In genomic region chr16:70244963-70245362, GRCm38 (mm10) we compare ENCODE assay signal across 15 mouse cellular contexts.
DNase-seq lines count a peak whose midpoint lies in the region; ATAC-seq and TF ChIP-seq lines count a peak whose summit lies in the region.
"Had no signal": no experiment of that assay in that cellular context is flagged by ENCODE, and none has a peak within 500 bp of the region (broad histone marks: within the 10 kb centered on the region; RNA-seq: fewer than 3 reads in every experiment).

No protein-coding gene starts in this region.

- no peak overlapping the region for H3K9ac ChIP-seq in forebrain, embryonic 14.5 days (ENCODE audit: low read length)
- no peak overlapping the region for H3K9ac ChIP-seq in forebrain, postnatal 0 days
- H3K9ac ChIP-seq in forebrain, embryonic 16.5 days (replicated peaks; ENCODE audit: low read depth, low read length), result no peak overlapping the region
- H3K9ac ChIP-seq: embryonic facial prominence, embryonic 12.5 days had no signal

- ATAC-seq in forebrain, embryonic 14.5 days, result peak; percentile 75
- no peak for ATAC-seq in forebrain, postnatal 0 days
- peak; percentile 61 for ATAC-seq in forebrain, embryonic 16.5 days
- ATAC-seq in monocyte, adult 5-6 weeks (replicated peaks; ENCODE audit: insufficient number of reproducible peaks, low FRiP score, low TSS enrichment, poor library complexity, severe bottlenecking), result no peak

- H3K27ac ChIP-seq in forebrain, embryonic 14.5 days (ENCODE audit: low read depth, low read length), result no peak overlapping the region
- no peak overlapping the region for H3K27ac ChIP-seq in forebrain, postnatal 0 days (ENCODE audit: low read depth, low read length)
- no peak overlapping the region for H3K27ac ChIP-seq in forebrain, embryonic 16.5 days (ENCODE audit: low read length)
- no peak overlapping the region for H3K27ac ChIP-seq in forebrain, embryonic 10.5 days
- H3K27ac ChIP-seq: embryonic facial prominence, embryonic 10.5 days; embryonic facial prominence, embryonic 12.5 days had no signal

- H3K9me3 ChIP-seq in forebrain, embryonic 14.5 days (replicated peaks; ENCODE audit: control insufficient read depth, low read length), result no peaks in the 10 kb centered on the region
- no peaks in the 10 kb centered on the region for H3K9me3 ChIP-seq in forebrain, postnatal 0 days (ENCODE audit: low read length)
- no peaks in the 10 kb centered on the region for H3K9me3 ChIP-seq in forebrain, embryonic 16.5 days (ENCODE audit: control insufficient read depth, low read length)
- H3K9me3 ChIP-seq in forebrain, embryonic 10.5 days, result no peaks in the 10 kb centered on the region
- H3K9me3 ChIP-seq: embryonic facial prominence, embryonic 10.5 days; embryonic facial prominence, embryonic 12.5 days had no signal

- H3K36me3 ChIP-seq in forebrain, embryonic 14.5 days (ENCODE audit: control insufficient read depth, insufficient read depth, low read length), result no peaks in the 10 kb centered on the region
- H3K36me3 ChIP-seq in forebrain, postnatal 0 days (ENCODE audit: insufficient read depth), result no peaks in the 10 kb centered on the region
- no peaks in the 10 kb centered on the region for H3K36me3 ChIP-seq in forebrain, embryonic 16.5 days (ENCODE audit: control insufficient read depth, insufficient read depth)
- H3K36me3 ChIP-seq in forebrain, embryonic 10.5 days (replicated peaks), result no peaks in the 10 kb centered on the region
- H3K36me3 ChIP-seq: embryonic facial prominence, embryonic 10.5 days; embryonic facial prominence, embryonic 12.5 days had no signal

- H3K27me3 ChIP-seq in forebrain, embryonic 14.5 days (replicated peaks; ENCODE audit: control insufficient read depth, insufficient read depth, low read length), result no peaks in the 10 kb centered on the region
- no peaks in the 10 kb centered on the region for H3K27me3 ChIP-seq in forebrain, postnatal 0 days (ENCODE audit: insufficient read depth, low read length)
- no peaks in the 10 kb centered on the region for H3K27me3 ChIP-seq in forebrain, embryonic 16.5 days (replicated peaks; ENCODE audit: control insufficient read depth, insufficient read depth, low read length)
- H3K27me3 ChIP-seq in forebrain, embryonic 10.5 days (ENCODE audit: poor library complexity, severe bottlenecking), result no peaks in the 10 kb centered on the region
- H3K27me3 ChIP-seq: embryonic facial prominence, embryonic 12.5 days had no signal

- no peak overlapping the region for H3K4me3 ChIP-seq in forebrain, embryonic 14.5 days (ENCODE audit: low read depth, low read length)
- no peak overlapping the region for H3K4me3 ChIP-seq in forebrain, postnatal 0 days (ENCODE audit: low read depth, low read length)
- H3K4me3 ChIP-seq in forebrain, embryonic 16.5 days (replicated peaks; ENCODE audit: low read length), result no peak overlapping the region
- no peak overlapping the region for H3K4me3 ChIP-seq in forebrain, embryonic 10.5 days
- H3K4me3 ChIP-seq: embryonic facial prominence, embryonic 10.5 days; embryonic facial prominence, embryonic 12.5 days had no signal

- 31% methylated on average over 2 of the region's 2 CpGs for WGBS in forebrain, embryonic 14.5 days
- 56% methylated on average over 2 of the region's 2 CpGs for WGBS in forebrain, postnatal 0 days
- 44% methylated on average over 2 of the region's 2 CpGs for WGBS in forebrain, embryonic 16.5 days
- 88% methylated on average over 2 of the region's 2 CpGs for WGBS in forebrain, embryonic 10.5 days

- peak; percentile 66 for DNase-seq in forebrain, embryonic 14.5 days (ENCODE audit: low spot score)
- DNase-seq in forebrain, postnatal 0 days, result no peak
- no peak for DNase-seq in forebrain, embryonic 10.5 days (ENCODE audit: extremely low spot score, low spot score)
- DNase-seq: adrenal gland, adult 2 months; adrenal gland, postnatal 10 days; adrenal gland, postnatal 25 days; cerebellum, adult 11-12 months; cerebellum, adult 2 months; cerebellum, adult 9-10 months; cerebellum, postnatal 10 days; cerebellum, postnatal 25 days had no signal

- H3K4me1 ChIP-seq in forebrain, embryonic 14.5 days (ENCODE audit: control insufficient read depth, insufficient read depth, low read length), result no peaks in the 10 kb centered on the region
- H3K4me1 ChIP-seq in forebrain, postnatal 0 days (ENCODE audit: insufficient read depth), result no peaks in the 10 kb centered on the region
- 0 out of 2 replicates have a peak, but pooled peaks cover 2% of the 10 kb centered on the region for H3K4me1 ChIP-seq in forebrain, embryonic 16.5 days (replicated peaks; ENCODE audit: control insufficient read depth, insufficient read depth, low read length)
- peaks cover 15% of the 10 kb centered on the region for H3K4me1 ChIP-seq in forebrain, embryonic 10.5 days

- H3K4me2 ChIP-seq in forebrain, embryonic 14.5 days (ENCODE audit: low read length), result no peak overlapping the region
- no peak overlapping the region for H3K4me2 ChIP-seq in forebrain, postnatal 0 days (ENCODE audit: low read depth)
- H3K4me2 ChIP-seq in forebrain, embryonic 16.5 days (ENCODE audit: low read length), result no peak overlapping the region
- H3K4me2 ChIP-seq: embryonic facial prominence, embryonic 12.5 days had no signal

- no peak for TF ChIP-seq CTCF in forebrain, postnatal 0 days (IDR thresholded peaks at IDR 0.05; ENCODE audit: low read depth)

Comparison
In these comparisons a context has a peak if more than half of its experiments do, and no peak if none do; other contexts are left out.
1. ATAC-seq: peak in forebrain, embryonic 14.5 days (single experiment) and forebrain, embryonic 16.5 days (single experiment); none in forebrain, postnatal 0 days (single experiment) and monocyte, adult 5-6 weeks (single experiment).